Mouse (Mus musculus) liver, adult 2 months (tissue): ENCODE measurements around the gene Gxylt2.

Experiments
- CTCF ChIP-seq: fragments of 200-500 bp; IDR thresholded peaks from 2 replicates; pipeline ENCODE4 v1.5.1; 2011; ENCODE audit warnings: low read depth, low read length, control low read depth
- POLR2A ChIP-seq: fragments of 200-500 bp; IDR thresholded peaks from 2 replicates; pipeline ENCODE4 v1.6.1; 2011; ENCODE audit warnings: low read length, control low read depth; ENCODE audit not compliant: insufficient read depth; ENCODE audit errors: extremely low read depth

GRCm38 (mm10) chr6:100704197-100704573 lies 349 bp upstream of the Gxylt2 start:
- TF ChIP-seq CTCF (no peak), POLR2A (no peak)
